Mouse (Mus musculus): ENCODE results near the gene Lsamp. TPM values are rescaled to one million over a fixed set of nuclear protein-coding genes. Genes with fewer than 3 reads are reported as not detected.

The Lsamp gene
- total and polyA plus RNA-seq, 2 experiments from 2014 or later = 122 to 157 TPM

- DNase-seq (ENCODE audit: low spot score) (no peak), ATAC-seq (no peak)
- Histone ChIP-seq H3K36me3 (ENCODE audit: insufficient read depth, low read length) (no peaks in the 10 kb centered on the region), H3K27me3 (ENCODE audit: insufficient read depth, low read length) (no peaks in the 10 kb centered on the region), H3K4me2 (ENCODE audit: low read depth, low read length) (no peak overlapping the region), H3K4me3 (ENCODE audit: low read length) (no peak overlapping the region), H3K4me1 (ENCODE audit: insufficient read depth, low read length) (no peaks in the 10 kb centered on the region), H3K27ac (no peak overlapping the region), H3K9ac (replicated peaks; ENCODE audit: low read length) (no peak overlapping the region), H3K9me3 (ENCODE audit: low read length) (no peaks in the 10 kb centered on the region)
- 92% methylated on average over 1 of the region's 1 CpGs for WGBS
- no peak for TF ChIP-seq CTCF (IDR thresholded peaks at IDR 0.05; ENCODE audit: low read depth)
Observed at GRCm38 (mm10) chr16:42097510-42097909, 2113.3 kb downstream of the Lsamp start.

- WGBS = 59% methylated on average over 2 of the region's 2 CpGs
- ATAC-seq (no peak), DNase-seq (ENCODE audit: low spot score) (no peak)
- no peaks in the 10 kb centered on the region for H3K4me1 ChIP-seq (ENCODE audit: insufficient read depth, low read length)
- H3K9me3 ChIP-seq (ENCODE audit: low read length) = no peaks in the 10 kb centered on the region
- no peaks in the 10 kb centered on the region for H3K27me3 ChIP-seq (ENCODE audit: insufficient read depth, low read length)
- no peak for TF ChIP-seq CTCF (IDR thresholded peaks at IDR 0.05; ENCODE audit: low read depth)
- no peak overlapping the region for H3K9ac ChIP-seq (replicated peaks; ENCODE audit: low read length)
- H3K4me3 ChIP-seq (ENCODE audit: low read length) = no peak overlapping the region
- H3K27ac ChIP-seq = no peak overlapping the region
- no peaks in the 10 kb centered on the region for H3K36me3 ChIP-seq (ENCODE audit: insufficient read depth, low read length)
- H3K4me2 ChIP-seq (ENCODE audit: low read depth, low read length) = no peak overlapping the region
Observed at GRCm38 (mm10) chr16:42102186-42102585, 2118.0 kb downstream of the Lsamp start.

GRCm38 (mm10) chr16:42102635-42103034 is 2118.5 kb downstream of the Lsamp start:
- H3K4me2 ChIP-seq (ENCODE audit: low read depth, low read length) = no peak overlapping the region
- H3K9ac ChIP-seq (replicated peaks; ENCODE audit: low read length) = no peak overlapping the region
- ATAC-seq (no peak), DNase-seq (ENCODE audit: low spot score) (no peak)
- H3K36me3 ChIP-seq (ENCODE audit: insufficient read depth, low read length) = no peaks in the 10 kb centered on the region
- WGBS = 65% methylated on average over 8 of the region's 8 CpGs
- H3K27ac ChIP-seq = no peak overlapping the region
- no peaks in the 10 kb centered on the region for H3K4me1 ChIP-seq (ENCODE audit: insufficient read depth, low read length)
- H3K27me3 ChIP-seq (ENCODE audit: insufficient read depth, low read length) = no peaks in the 10 kb centered on the region
- H3K4me3 ChIP-seq (ENCODE audit: low read length) = no peak overlapping the region
- TF ChIP-seq CTCF (IDR thresholded peaks at IDR 0.05; ENCODE audit: low read depth) = no peak
- no peaks in the 10 kb centered on the region for H3K9me3 ChIP-seq (ENCODE audit: low read length)

- WGBS = 97% methylated on average over 1 of the region's 1 CpGs
- no peak overlapping the region for H3K9ac ChIP-seq (replicated peaks; ENCODE audit: low read length)
- H3K27ac ChIP-seq = no peak overlapping the region
- no peak for ATAC-seq
- no peak for TF ChIP-seq CTCF (IDR thresholded peaks at IDR 0.05; ENCODE audit: low read depth)
- DNase-seq (ENCODE audit: low spot score) = no peak
- no peaks in the 10 kb centered on the region for H3K9me3 ChIP-seq (ENCODE audit: low read length)
- H3K4me2 ChIP-seq (ENCODE audit: low read depth, low read length) = no peak overlapping the region
- H3K4me3 ChIP-seq (ENCODE audit: low read length) = no peak overlapping the region
- H3K36me3 ChIP-seq (ENCODE audit: insufficient read depth, low read length) = no peaks in the 10 kb centered on the region
- H3K27me3 ChIP-seq (ENCODE audit: insufficient read depth, low read length) = no peaks in the 10 kb centered on the region
- H3K4me1 ChIP-seq (ENCODE audit: insufficient read depth, low read length) = no peaks in the 10 kb centered on the region
Observed at GRCm38 (mm10) chr16:42112251-42112650, 2128.1 kb downstream of the Lsamp start.

- Histone ChIP-seq H3K27me3 (ENCODE audit: insufficient read depth, low read length) (no peaks in the 10 kb centered on the region), H3K36me3 (ENCODE audit: insufficient read depth, low read length) (no peaks in the 10 kb centered on the region), H3K9me3 (ENCODE audit: low read length) (no peaks in the 10 kb centered on the region), H3K4me2 (ENCODE audit: low read depth, low read length) (no peak overlapping the region), H3K27ac (no peak overlapping the region), H3K4me1 (ENCODE audit: insufficient read depth, low read length) (no peaks in the 10 kb centered on the region), H3K9ac (replicated peaks; ENCODE audit: low read length) (no peak overlapping the region), H3K4me3 (ENCODE audit: low read length) (no peak overlapping the region)
- TF ChIP-seq CTCF (IDR thresholded peaks at IDR 0.05; ENCODE audit: low read depth) = no peak
- ATAC-seq (no peak), DNase-seq (ENCODE audit: low spot score) (no peak)
- WGBS = 76% methylated on average over 2 of the region's 2 CpGs
Observed at GRCm38 (mm10) chr16:42113246-42113645, 2129.1 kb downstream of the Lsamp start.

- WGBS = 70% methylated on average over 6 of the region's 6 CpGs
- Histone ChIP-seq H3K4me3 (ENCODE audit: low read length) (no peak overlapping the region), H3K9ac (replicated peaks; ENCODE audit: low read length) (no peak overlapping the region), H3K4me1 (ENCODE audit: insufficient read depth, low read length) (no peaks in the 10 kb centered on the region), H3K4me2 (ENCODE audit: low read depth, low read length) (no peak overlapping the region), H3K27ac (no peak overlapping the region), H3K9me3 (ENCODE audit: low read length) (no peaks in the 10 kb centered on the region), H3K27me3 (ENCODE audit: insufficient read depth, low read length) (no peaks in the 10 kb centered on the region), H3K36me3 (ENCODE audit: insufficient read depth, low read length) (no peaks in the 10 kb centered on the region)
- peak; percentile 36 for DNase-seq (ENCODE audit: low spot score)
- TF ChIP-seq CTCF (IDR thresholded peaks at IDR 0.05; ENCODE audit: low read depth) = no peak
- no peak for ATAC-seq
Observed at GRCm38 (mm10) chr16:42121788-42122187, 2137.6 kb downstream of the Lsamp start.

GRCm38 (mm10) chr16:42123826-42124225 is 2139.7 kb downstream of the Lsamp start:
- WGBS = 55% methylated on average over 4 of the region's 4 CpGs
- Histone ChIP-seq H3K4me2 (ENCODE audit: low read depth, low read length) (no peak overlapping the region), H3K4me3 (ENCODE audit: low read length) (no peak overlapping the region), H3K36me3 (ENCODE audit: insufficient read depth, low read length) (no peaks in the 10 kb centered on the region), H3K9ac (replicated peaks; ENCODE audit: low read length) (no peak overlapping the region), H3K27me3 (ENCODE audit: insufficient read depth, low read length) (no peaks in the 10 kb centered on the region), H3K4me1 (ENCODE audit: insufficient read depth, low read length) (no peaks in the 10 kb centered on the region), H3K9me3 (ENCODE audit: low read length) (no peaks in the 10 kb centered on the region), H3K27ac (no peak overlapping the region)
- ATAC-seq (no peak), DNase-seq (ENCODE audit: low spot score) (no peak)
- TF ChIP-seq CTCF (IDR thresholded peaks at IDR 0.05; ENCODE audit: low read depth) = no peak
